Mouse (Mus musculus): Measurements from ENCODE around the gene Rps9. TPM values are rescaled to one million over a fixed set of nuclear protein-coding genes. Genes with fewer than 3 reads are reported as not detected.

The Rps9 gene
- polyA plus RNA-seq, 1 experiment from 2014 or later = 868 TPM

DNA sequence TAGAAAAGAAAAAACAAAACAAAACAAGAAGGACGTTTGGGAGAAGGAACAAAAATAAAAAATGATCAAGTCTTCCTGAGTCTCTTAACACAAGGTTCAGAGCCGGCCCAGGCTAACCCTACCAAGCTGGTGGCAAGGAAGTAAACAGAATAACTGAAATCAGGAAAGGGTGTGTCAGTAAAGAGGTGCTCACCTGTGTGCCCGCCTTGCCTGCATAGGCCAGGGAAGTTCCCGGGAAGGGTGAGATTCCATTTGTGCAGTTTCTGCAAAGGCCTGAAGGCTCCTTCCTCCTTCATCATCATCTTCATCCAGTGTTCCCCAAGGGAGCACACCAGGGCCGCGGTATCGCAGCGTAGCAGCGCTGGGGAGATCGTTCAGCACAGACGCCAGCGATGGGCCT, 27.4 kb upstream of the Rps9 start:
- no peak overlapping the region for H3K4me3 ChIP-seq (replicated peaks; ENCODE audit: low read depth, low read length)
- no peak overlapping the region for H3K4me2 ChIP-seq (ENCODE audit: low read length)
- H3K9me3 ChIP-seq (ENCODE audit: control insufficient read depth, low read length) = no peaks in the 10 kb centered on the region
- no peaks in the 10 kb centered on the region for H3K4me1 ChIP-seq (ENCODE audit: control insufficient read depth, insufficient read depth, low read length)
- no peak overlapping the region for H3K9ac ChIP-seq (replicated peaks; ENCODE audit: low read length)
- no peak overlapping the region for H3K27ac ChIP-seq (replicated peaks; ENCODE audit: low read depth, low read length)
- WGBS = 89% methylated on average over 12 of the region's 12 CpGs
- no peak for ATAC-seq (ENCODE audit: low FRiP score, low TSS enrichment)
- no peaks in the 10 kb centered on the region for H3K27me3 ChIP-seq (ENCODE audit: control insufficient read depth, insufficient read depth, low read length)
- DNase-seq = no peak
- H3K36me3 ChIP-seq (ENCODE audit: control insufficient read depth, insufficient read depth, low read length) = 0 out of 2 replicates have a peak, but pooled peaks cover 5% of the 10 kb centered on the region

DNA sequence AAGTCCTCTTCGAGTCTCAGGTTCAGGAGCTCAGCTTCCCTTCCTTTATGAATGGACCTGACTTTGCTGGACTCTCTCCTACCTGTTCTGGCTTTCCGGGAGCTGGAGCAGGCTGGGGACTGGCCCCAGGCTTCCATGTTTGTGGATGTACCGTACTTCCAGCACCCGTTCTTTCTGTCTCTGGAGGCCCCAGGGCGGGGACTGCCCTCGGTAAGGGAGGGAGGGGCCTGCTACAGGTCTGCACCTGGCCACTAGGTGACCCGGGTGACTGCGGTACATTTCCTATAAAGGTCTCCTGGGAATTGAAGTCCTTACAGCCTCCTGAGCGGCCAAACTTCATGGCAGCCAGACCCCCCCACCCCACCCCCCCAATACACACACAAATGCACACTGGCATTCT, 26.5 kb upstream of the Rps9 start, which contains the start of gene Tmc4:
Tmc4 (minus strand) TSS at position 212 of the 400 bp plus-strand sequence.
- H3K9ac ChIP-seq (replicated peaks; ENCODE audit: low read length) = no peak within 1 kb of the TSS
- H3K9me3 ChIP-seq (ENCODE audit: control insufficient read depth, low read length) = no peaks in the 10 kb centered on the region
- H3K27ac ChIP-seq (replicated peaks; ENCODE audit: low read depth, low read length) = no peak within 1 kb of the TSS
- ATAC-seq (ENCODE audit: low FRiP score, low TSS enrichment) (no peak), DNase-seq (no peak)
- WGBS = 54% methylated on average over 9 of the region's 9 CpGs
- H3K36me3 ChIP-seq (ENCODE audit: control insufficient read depth, insufficient read depth, low read length) = peaks cover 10% of the 10 kb centered on the region; the same call in 1 of the 2 replicates
- H3K4me3 ChIP-seq (replicated peaks; ENCODE audit: low read depth, low read length) = no peak within 1 kb of the TSS
- H3K4me1 ChIP-seq (ENCODE audit: control insufficient read depth, insufficient read depth, low read length) = no peaks in the 10 kb centered on the region
- H3K4me2 ChIP-seq (ENCODE audit: low read length) = no peak within 1 kb of the TSS
- H3K27me3 ChIP-seq (ENCODE audit: control insufficient read depth, insufficient read depth, low read length) = no peaks in the 10 kb centered on the region

DNA sequence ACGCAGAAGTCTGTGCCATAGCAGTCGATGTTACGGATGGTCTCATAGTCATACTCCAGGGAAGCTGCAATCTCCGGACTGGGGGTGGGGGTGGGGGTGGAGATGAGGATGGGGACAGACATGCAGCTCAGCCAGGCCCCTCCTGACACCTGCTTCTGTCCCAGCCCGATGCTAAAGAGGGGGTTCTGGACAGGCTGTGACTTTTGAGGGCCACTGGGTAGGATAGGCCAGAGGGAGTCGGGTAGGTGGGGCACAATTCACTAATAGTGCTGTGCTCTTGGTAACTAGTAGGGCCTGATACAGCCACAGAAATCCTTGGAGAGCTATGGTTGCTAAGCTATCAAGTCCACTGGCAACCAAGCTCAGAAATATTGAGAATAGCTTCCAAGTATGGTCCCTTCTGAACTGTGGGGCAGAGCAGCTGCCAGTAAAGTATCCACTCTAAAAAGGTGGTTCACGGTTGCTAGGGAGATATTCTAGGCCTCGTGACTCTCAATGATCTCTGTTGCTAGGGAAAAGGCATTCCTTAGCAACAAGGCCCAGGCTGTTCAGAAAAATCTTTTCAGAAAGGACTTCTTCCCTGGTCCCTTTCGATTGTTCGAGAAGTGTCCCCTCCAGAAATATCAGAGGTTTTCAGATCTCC, 19.8 kb upstream of the Rps9 start:
- ATAC-seq (ENCODE audit: low FRiP score, low TSS enrichment) = peak; percentile 44
- Histone ChIP-seq H3K4me2 (ENCODE audit: low read length) (0 out of 2 replicates have a peak overlapping the region, but pooled peaks have one; percentile 7), H3K9me3 (ENCODE audit: control insufficient read depth, low read length) (no peaks in the 10 kb centered on the region), H3K27ac (replicated peaks; ENCODE audit: low read depth, low read length) (peak overlapping the region; percentile 77), H3K36me3 (ENCODE audit: control insufficient read depth, insufficient read depth, low read length) (peaks cover 40% of the 10 kb centered on the region), H3K27me3 (ENCODE audit: control insufficient read depth, insufficient read depth, low read length) (no peaks in the 10 kb centered on the region), H3K4me3 (replicated peaks; ENCODE audit: low read depth, low read length) (no peak overlapping the region), H3K4me1 (ENCODE audit: control insufficient read depth, insufficient read depth, low read length) (peaks cover 12% of the 10 kb centered on the region; the same call in 1 of the 2 replicates), H3K9ac (replicated peaks; ENCODE audit: low read length) (no peak overlapping the region)
- DNase-seq = peak; percentile 77
- WGBS = 47% methylated on average over 10 of the region's 10 CpGs

DNA sequence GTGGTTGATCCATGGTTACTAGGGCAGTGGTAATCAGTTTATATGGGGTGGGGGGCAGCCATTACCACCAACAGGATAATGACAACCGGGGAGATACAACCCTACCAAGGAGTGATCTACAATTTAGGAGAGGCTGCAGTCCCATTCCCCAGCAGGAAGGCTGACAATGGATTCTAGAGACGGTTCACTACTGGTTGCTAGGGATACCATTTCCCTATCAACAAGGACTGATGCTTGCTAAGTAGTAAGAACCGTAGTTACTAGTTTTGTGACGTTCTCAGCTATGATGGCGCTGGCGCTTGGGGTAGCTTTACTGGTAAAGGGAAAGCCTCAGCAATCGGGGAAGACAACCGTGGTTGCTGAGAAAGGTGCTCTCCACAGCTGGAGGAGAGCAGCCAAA, 19.1 kb upstream of the Rps9 start:
- ATAC-seq (ENCODE audit: low FRiP score, low TSS enrichment) = 0 out of 2 replicates have a peak, but pooled peaks have one; percentile 10
- Histone ChIP-seq H3K27me3 (ENCODE audit: control insufficient read depth, insufficient read depth, low read length) (no peaks in the 10 kb centered on the region), H3K9ac (replicated peaks; ENCODE audit: low read length) (no peak overlapping the region), H3K4me3 (replicated peaks; ENCODE audit: low read depth, low read length) (no peak overlapping the region), H3K4me2 (ENCODE audit: low read length) (0 out of 2 replicates have a peak overlapping the region, but pooled peaks have one; percentile 5), H3K36me3 (ENCODE audit: control insufficient read depth, insufficient read depth, low read length) (peaks cover 40% of the 10 kb centered on the region), H3K4me1 (ENCODE audit: control insufficient read depth, insufficient read depth, low read length) (peaks cover 12% of the 10 kb centered on the region; the same call in 1 of the 2 replicates), H3K9me3 (ENCODE audit: control insufficient read depth, low read length) (no peaks in the 10 kb centered on the region), H3K27ac (replicated peaks; ENCODE audit: low read depth, low read length) (peak overlapping the region; percentile 77)
- no peak for DNase-seq
- 70% methylated on average over 8 of the region's 8 CpGs for WGBS

- H3K4me3 ChIP-seq (replicated peaks; ENCODE audit: low read depth, low read length) = no peak overlapping the region
- DNase-seq = no peak
- WGBS = 88% methylated on average over 31 of the region's 31 CpGs
- peaks cover 12% of the 10 kb centered on the region; the same call in 1 of the 2 replicates for H3K4me1 ChIP-seq (ENCODE audit: control insufficient read depth, insufficient read depth, low read length)
- no peak for ATAC-seq (ENCODE audit: low FRiP score, low TSS enrichment)
- H3K9ac ChIP-seq (replicated peaks; ENCODE audit: low read length) = no peak overlapping the region
- no peaks in the 10 kb centered on the region for H3K27me3 ChIP-seq (ENCODE audit: control insufficient read depth, insufficient read depth, low read length)
- H3K9me3 ChIP-seq (ENCODE audit: control insufficient read depth, low read length) = no peaks in the 10 kb centered on the region
- H3K36me3 ChIP-seq (ENCODE audit: control insufficient read depth, insufficient read depth, low read length) = peaks cover 40% of the 10 kb centered on the region
- peak overlapping the region; percentile 77; the same call in 1 of the 2 replicates for H3K27ac ChIP-seq (replicated peaks; ENCODE audit: low read depth, low read length)
- no peak overlapping the region for H3K4me2 ChIP-seq (ENCODE audit: low read length)
Measured at GRCm38 (mm10) chr7:3685400-3686187, 18.2 kb upstream of the Rps9 start.

DNA sequence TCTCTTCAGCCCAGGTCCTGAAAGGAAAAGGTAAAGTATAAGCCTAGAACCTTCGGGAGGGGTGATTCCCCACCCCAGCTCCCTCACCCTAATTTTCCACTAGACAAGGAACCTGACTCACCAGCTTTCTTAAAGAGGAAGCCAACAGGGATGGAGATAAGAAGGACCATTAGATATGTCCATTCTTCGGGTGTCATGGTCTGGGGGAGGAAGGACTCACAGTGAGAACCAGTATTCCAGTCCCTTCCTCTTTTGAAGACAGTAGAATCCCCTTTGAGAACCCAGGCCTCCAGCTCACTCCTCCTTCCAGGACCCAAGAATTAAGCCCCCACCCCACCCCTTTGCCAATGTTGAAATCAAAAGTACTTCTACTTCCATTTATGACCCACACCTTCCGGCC, 11.9 kb upstream of the Rps9 start:
- Histone ChIP-seq H3K9me3 (ENCODE audit: control insufficient read depth, low read length) (no peaks in the 10 kb centered on the region), H3K36me3 (ENCODE audit: control insufficient read depth, insufficient read depth, low read length) (peaks cover 23% of the 10 kb centered on the region), H3K4me3 (replicated peaks; ENCODE audit: low read depth, low read length) (peak overlapping the region; percentile 73), H3K27me3 (ENCODE audit: control insufficient read depth, insufficient read depth, low read length) (no peaks in the 10 kb centered on the region), H3K9ac (replicated peaks; ENCODE audit: low read length) (peak overlapping the region; percentile 88), H3K4me2 (ENCODE audit: low read length) (peak overlapping the region; percentile 75), H3K4me1 (ENCODE audit: control insufficient read depth, insufficient read depth, low read length) (peaks cover 17% of the 10 kb centered on the region), H3K27ac (replicated peaks; ENCODE audit: low read depth, low read length) (peak overlapping the region; percentile 92)
- DNase-seq (no peak), ATAC-seq (ENCODE audit: low FRiP score, low TSS enrichment) (no peak)
- WGBS = 41% methylated on average over 3 of the region's 3 CpGs

DNA sequence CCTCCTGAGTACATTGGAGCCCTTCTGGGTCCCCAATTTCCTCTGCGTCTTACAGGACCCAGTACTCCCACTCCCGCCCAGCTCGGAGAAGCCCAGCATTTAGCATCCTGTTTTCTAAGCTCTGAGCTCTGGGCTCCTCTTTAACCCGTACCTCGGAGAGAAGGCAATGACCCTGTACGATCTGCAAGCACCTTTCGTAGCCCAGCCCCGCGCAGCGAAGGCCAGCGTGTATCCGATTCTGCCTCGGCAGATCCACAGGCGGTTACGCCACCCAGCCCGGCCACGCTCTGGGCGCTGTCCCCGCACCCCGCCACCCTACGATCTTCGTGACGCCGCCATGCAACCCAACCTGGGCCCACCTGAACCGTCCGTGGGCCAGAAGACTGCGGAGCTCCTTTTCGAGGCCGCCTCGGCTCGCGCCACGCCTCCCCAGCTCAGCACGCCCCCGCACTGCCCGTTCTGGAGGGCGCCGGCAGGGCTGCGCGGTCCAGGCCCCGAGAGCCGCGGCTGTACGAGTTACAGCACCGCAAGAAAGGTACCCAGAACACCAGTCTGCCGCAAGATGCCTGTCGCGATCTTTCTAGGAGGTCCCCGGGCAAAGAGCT, 11.3 kb upstream of the Rps9 start, which contains the start of gene Tsen34:
Tsen34 (plus strand) TSS at position 482 of the 605 bp plus-strand sequence.
- ATAC-seq (ENCODE audit: low FRiP score, low TSS enrichment) (peak; percentile 66; the same call in 1 of the 2 replicates), DNase-seq (no peak)
- Histone ChIP-seq H3K4me1 (ENCODE audit: control insufficient read depth, insufficient read depth, low read length) (peaks cover 17% of the 10 kb centered on the region), H3K27ac (replicated peaks; ENCODE audit: low read depth, low read length) (peak within 1 kb of the TSS; percentile 92), H3K36me3 (ENCODE audit: control insufficient read depth, insufficient read depth, low read length) (peaks cover 23% of the 10 kb centered on the region), H3K9ac (replicated peaks; ENCODE audit: low read length) (peak within 1 kb of the TSS; percentile 88), H3K4me2 (ENCODE audit: low read length) (peak within 1 kb of the TSS; percentile 75), H3K27me3 (ENCODE audit: control insufficient read depth, insufficient read depth, low read length) (no peaks in the 10 kb centered on the region), H3K4me3 (replicated peaks; ENCODE audit: low read depth, low read length) (peak within 1 kb of the TSS; percentile 73), H3K9me3 (ENCODE audit: control insufficient read depth, low read length) (no peaks in the 10 kb centered on the region)
- under 1% methylated on average over 49 of the region's 49 CpGs for whole genome bisulfite sequencing

DNA sequence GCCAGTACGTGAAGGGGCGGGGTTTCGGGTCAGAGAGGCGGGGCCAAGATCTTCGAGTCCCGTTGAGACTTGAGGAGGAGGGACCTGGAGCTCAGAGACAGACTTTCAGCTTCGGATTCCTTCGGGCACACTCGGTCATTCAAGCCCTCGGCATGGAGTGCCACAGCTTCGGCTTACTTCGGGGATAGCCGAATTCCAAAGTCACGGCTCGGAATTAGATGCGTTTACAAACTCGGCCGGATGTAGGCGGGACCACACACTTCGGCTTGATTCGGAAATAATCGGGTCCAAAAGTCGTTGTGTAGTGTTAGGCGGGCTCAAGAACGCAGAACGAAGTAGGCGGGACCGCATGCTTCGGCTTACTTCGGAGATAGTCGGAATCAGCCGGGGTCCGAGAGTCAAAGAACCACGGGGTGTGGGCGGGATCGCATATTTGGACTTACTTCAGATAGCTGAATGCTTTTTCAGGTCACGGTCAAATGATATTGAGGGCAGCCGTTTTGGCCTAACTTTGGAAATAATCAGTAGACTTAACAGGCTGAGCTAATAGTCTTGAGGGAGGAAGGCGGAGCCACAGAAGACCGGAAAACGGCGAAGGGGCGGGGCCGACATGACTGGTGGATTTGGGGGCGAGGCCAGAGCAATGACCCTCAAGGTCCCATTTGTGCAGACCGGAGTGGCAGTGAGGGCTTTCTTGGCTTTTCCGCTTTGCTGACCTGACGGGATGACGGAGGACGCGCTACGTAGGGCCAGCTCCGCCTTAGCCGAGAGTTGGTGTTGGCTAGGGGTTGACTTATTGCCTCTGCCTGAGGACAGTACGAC, 10.6 kb upstream of the Rps9 start, which contains the start of gene Mboat7:
Mboat7 (minus strand) TSS at position 537 of the 822 bp plus-strand sequence.
- under 1% methylated on average over 55 of the region's 55 CpGs for WGBS

More for the DNA sequence above, 10.6 kb upstream of the Rps9 start, which contains the start of gene Mboat7:
- H3K27me3 ChIP-seq (ENCODE audit: control insufficient read depth, insufficient read depth, low read length) = no peaks in the 10 kb centered on the region
- H3K36me3 ChIP-seq (ENCODE audit: control insufficient read depth, insufficient read depth, low read length) = peaks cover 24% of the 10 kb centered on the region
- peak within 1 kb of the TSS; percentile 88 for H3K9ac ChIP-seq (replicated peaks; ENCODE audit: low read length)
- H3K4me3 ChIP-seq (replicated peaks; ENCODE audit: low read depth, low read length) = peak within 1 kb of the TSS; percentile 73
- H3K4me1 ChIP-seq (ENCODE audit: control insufficient read depth, insufficient read depth, low read length) = peaks cover 17% of the 10 kb centered on the region
- peak; percentile 93 for ATAC-seq (ENCODE audit: low FRiP score, low TSS enrichment)
- peak within 1 kb of the TSS; percentile 75 for H3K4me2 ChIP-seq (ENCODE audit: low read length)
- no peaks in the 10 kb centered on the region for H3K9me3 ChIP-seq (ENCODE audit: control insufficient read depth, low read length)
- peak within 1 kb of the TSS; percentile 92 for H3K27ac ChIP-seq (replicated peaks; ENCODE audit: low read depth, low read length)
- DNase-seq = peak; percentile 99

Measured in midbrain, embryonic 14.5 days (tissue).